In the genomic region with DNA sequence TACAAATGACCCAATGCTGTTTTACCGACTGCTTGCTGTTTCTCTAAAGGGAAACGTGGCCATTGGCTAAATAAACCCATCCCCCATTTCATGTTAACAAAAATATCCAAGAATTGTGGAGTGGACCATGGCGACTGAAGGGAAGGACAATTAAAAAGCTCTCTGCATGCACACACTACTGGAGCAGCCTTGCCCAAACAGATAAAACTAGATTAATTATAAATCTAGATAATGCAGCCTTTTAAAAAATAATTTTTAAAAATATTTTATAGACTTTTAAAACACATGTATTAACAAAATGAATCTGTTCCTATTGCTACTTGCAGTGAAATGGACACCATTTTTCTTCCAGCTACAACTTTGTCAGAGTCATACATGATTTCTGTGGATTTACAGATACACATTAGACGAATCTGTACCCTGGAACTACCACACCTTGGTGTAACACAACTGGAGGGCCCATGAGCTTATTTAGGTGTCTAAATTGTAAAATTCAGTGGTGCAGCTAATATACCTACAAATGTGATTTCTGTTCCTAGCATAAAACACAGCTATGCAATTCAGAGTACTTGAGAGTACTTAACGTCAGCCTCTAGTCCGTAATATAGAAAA, we compare ENCODE assay signal across 8 mouse cellular contexts. TPM values are rescaled to one million over a fixed set of nuclear protein-coding genes. Genes with fewer than 3 reads are reported as not detected.
DNase-seq lines count a peak whose midpoint lies in the region; ATAC-seq and TF ChIP-seq lines count a peak whose summit lies in the region.

No protein-coding gene starts in this region.

- intact Hi-C loops in heart, postnatal 36 days (cut with DNase I): no loop called here

- no peak for ATAC-seq in heart, embryonic 14.5 days (ENCODE audit: insufficient number of reproducible peaks, insufficient read depth, low FRiP score, low read depth)
- no peak for ATAC-seq in hindbrain, embryonic 12.5 days (ENCODE audit: low FRiP score)
- no peak for ATAC-seq in midbrain, embryonic 13.5 days
- ATAC-seq in activated CD4-positive, CD25-positive, alpha-beta regulatory T cell, adult 4 months: no peak

- peaks cover 2 to 25% of the 10 kb centered on the region in 2 experiments; a peak in 3 of 4 replicates for H3K4me1 ChIP-seq in heart, embryonic 14.5 days (ENCODE audit: control insufficient read depth in 2 of 2, insufficient read depth in 2 of 2, low read length in 2 of 2)
- H3K4me1 ChIP-seq in cortical plate, adult 2 months (ENCODE audit: control insufficient read depth, insufficient read depth, low read length): peaks cover 9% of the 10 kb centered on the region
- peaks cover 26% of the 10 kb centered on the region for H3K4me1 ChIP-seq in hindbrain, embryonic 12.5 days
- H3K4me1 ChIP-seq in midbrain, embryonic 13.5 days (replicated peaks): peaks cover 43% of the 10 kb centered on the region

- H3K9ac ChIP-seq in heart, embryonic 14.5 days (ENCODE audit: low read length): no peak overlapping the region
- no peak overlapping the region for H3K9ac ChIP-seq in hindbrain, embryonic 12.5 days
- H3K9ac ChIP-seq in midbrain, embryonic 13.5 days (replicated peaks): no peak overlapping the region

- no peak for DNase-seq in heart, postnatal 36 days
- DNase-seq in ovary, postnatal 36 days (ENCODE audit: low spot score): no peak
- DNase-seq in gastrocnemius, adult 18-20 months (ENCODE audit: low spot score): no peak

- TF ChIP-seq POLR2A in cortical plate, adult 2 months (IDR thresholded peaks at IDR 0.05; ENCODE audit: extremely low read depth, insufficient read depth, low read length): no peak

- H3K27ac ChIP-seq in heart, embryonic 14.5 days (replicated peaks in 1 of 2; ENCODE audit: control insufficient read depth in 1 of 2, insufficient read depth in 1 of 2, low read depth in 2 of 2, low read length in 2 of 2): peak overlapping the region; percentile 40 to 99
- no peak overlapping the region for H3K27ac ChIP-seq in cortical plate, adult 2 months (ENCODE audit: insufficient read depth, low read length)
- H3K27ac ChIP-seq in hindbrain, embryonic 12.5 days: peak overlapping the region; percentile 99
- H3K27ac ChIP-seq in midbrain, embryonic 13.5 days: peak overlapping the region; percentile 99

- no peaks in the 10 kb centered on the region for H3K9me3 ChIP-seq in heart, embryonic 14.5 days (ENCODE audit: control insufficient read depth, low read length)
- H3K9me3 ChIP-seq in hindbrain, embryonic 12.5 days (replicated peaks): no peaks in the 10 kb centered on the region
- H3K9me3 ChIP-seq in midbrain, embryonic 13.5 days: no peaks in the 10 kb centered on the region

- H3K4me3 ChIP-seq in heart, embryonic 14.5 days (ENCODE audit: control insufficient read depth in 1 of 2, insufficient read depth in 1 of 2, low read depth in 1 of 2, low read length in 2 of 2): peak overlapping the region in 1 of 2 experiments; percentile 84; a peak in 3 of 4 replicates
- H3K4me3 ChIP-seq in cortical plate, adult 2 months (ENCODE audit: insufficient read depth, low read length): peak overlapping the region; percentile 65; the same call in 1 of the 2 replicates
- peak overlapping the region; percentile 78 for H3K4me3 ChIP-seq in hindbrain, embryonic 12.5 days
- H3K4me3 ChIP-seq in midbrain, embryonic 13.5 days (replicated peaks): peak overlapping the region; percentile 80

- TF ChIP-seq CTCF in cortical plate, adult 2 months (IDR thresholded peaks at IDR 0.05; ENCODE audit: extremely low read depth, insufficient read depth, low read length): no peak

- 33% methylated on average over 6 of the region's 6 CpGs for WGBS in heart, embryonic 14.5 days
- 36% methylated on average over 6 of the region's 6 CpGs for WGBS in hindbrain, embryonic 12.5 days
- 22% methylated on average over 6 of the region's 6 CpGs for WGBS in midbrain, embryonic 13.5 days

- 0 out of 2 replicates have a peak, but pooled peaks cover 2% of the 10 kb centered on the region for H3K36me3 ChIP-seq in heart, embryonic 14.5 days (ENCODE audit: control insufficient read depth, insufficient read depth, low read length)
- H3K36me3 ChIP-seq in hindbrain, embryonic 12.5 days: 0 out of 2 replicates have a peak, but pooled peaks cover 2% of the 10 kb centered on the region
- peaks cover 2% of the 10 kb centered on the region; the same call in 1 of the 2 replicates for H3K36me3 ChIP-seq in midbrain, embryonic 13.5 days

- H3K27me3 ChIP-seq in heart, embryonic 14.5 days (ENCODE audit: control insufficient read depth, insufficient read depth, low read length): no peaks in the 10 kb centered on the region
- no peaks in the 10 kb centered on the region for H3K27me3 ChIP-seq in hindbrain, embryonic 12.5 days
- H3K27me3 ChIP-seq in midbrain, embryonic 13.5 days: no peaks in the 10 kb centered on the region

- peak overlapping the region; percentile 85 for H3K4me2 ChIP-seq in heart, embryonic 14.5 days (ENCODE audit: low read length)
- peak overlapping the region; percentile 55 for H3K4me2 ChIP-seq in hindbrain, embryonic 12.5 days (replicated peaks)
- H3K4me2 ChIP-seq in midbrain, embryonic 13.5 days (replicated peaks): peak overlapping the region; percentile 73

RNA-seq across cellular contexts. Expression of a gene that starts 0.5 kb away (rescaled TPM):
- 55.9 and 59.1 TPM in 2 replicates for polyA plus RNA-seq in heart, embryonic 14.5 days (2014; fragmentation: Nextera tagmentation; extraction: Ambion mirVana)
- total RNA-seq in heart, postnatal 36 days (2021): 10 to 100 TPM; 49.7 to 56.5 TPM
- polyA plus RNA-seq in cortical plate, adult 2 months (2012; rRNA removed): 64.6 and 69.9 TPM in 2 replicates
- 74.0 and 80.3 TPM in 2 replicates for polyA plus RNA-seq in hindbrain, embryonic 12.5 days (2016; fragmentation: Nextera tagmentation; extraction: Ambion mirVana)
- polyA plus RNA-seq in midbrain, embryonic 13.5 days (2015; fragmentation: Nextera tagmentation; extraction: Ambion mirVana): 97.4 and 109 TPM in 2 replicates
- 10 to 100 TPM; 12.4 to 15.6 TPM for polyA plus RNA-seq in activated CD4-positive, CD25-positive, alpha-beta regulatory T cell, adult 4 months (2017; shearing (Covaris generic))
- 10 to 100 TPM; 14.4 to 14.8 TPM for total RNA-seq in gastrocnemius, adult 18-20 months (2021)
